Mouse (Mus musculus) stomach, embryonic 15.5 days (tissue): ENCODE measurements around the gene Tbcd. TPM values are rescaled to one million over a fixed set of nuclear protein-coding genes. Genes with fewer than 3 reads are reported as not detected.
A peak's percentile ranks its signal among the peaks of the same experiment; 100 is the strongest.

Experiments
- ATAC-seq: fragments of 200-750 bp; cut with Nextera tagmentation; 2 replicates; pipeline ENCODE4 v1.8.0; 2017; ENCODE audit warnings: low read depth, moderate number of reproducible peaks, moderate TSS enrichment; ENCODE audit not compliant: insufficient read depth, low FRiP score
- H3K27ac ChIP-seq: fragments of 300-500 bp; sonication (generic); 2 replicates; pipeline ENCODE4 v1.5.1; 2015; ENCODE audit warnings: mild to moderate bottlenecking, inconsistent platforms
- H3K27me3 ChIP-seq: fragments of 300-500 bp; sonication (generic); replicated peaks from 2 replicates; pipeline ENCODE4 v1.6.1; 2015; ENCODE audit warnings: inconsistent platforms
- H3K36me3 ChIP-seq: fragments of 300-500 bp; sonication (generic); 2 replicates; pipeline ENCODE4 v1.6.1; 2015; ENCODE audit warnings: inconsistent platforms
- H3K4me1 ChIP-seq: fragments of 300-500 bp; sonication (generic); 2 replicates; pipeline ENCODE4 v1.6.1; 2015; ENCODE audit warnings: inconsistent platforms
- H3K4me2 ChIP-seq: fragments of 300-500 bp; sonication (generic); 2 replicates; pipeline ENCODE4 v1.6.1; 2015; ENCODE audit warnings: mild to moderate bottlenecking, inconsistent platforms
- H3K4me3 ChIP-seq: fragments of 300-500 bp; sonication (generic); replicated peaks from 2 replicates; pipeline ENCODE4 v1.5.1; 2015; ENCODE audit warnings: inconsistent platforms
- H3K9ac ChIP-seq: fragments of 300-500 bp; sonication (generic); 2 replicates; pipeline ENCODE4 v1.6.1; 2015; ENCODE audit warnings: inconsistent platforms
- H3K9me3 ChIP-seq: fragments of 300-500 bp; sonication (generic); 2 replicates; pipeline ENCODE4 v1.6.1; 2016; ENCODE audit warnings: inconsistent platforms
- WGBS: fragments of 180-500 bp; shearing (Covaris S2); methylation state at CpG from one replicate; pipeline ENCODE4 v1.1.7; 2015; 5-methylcytosine and 5-hydroxymethylcytosine counted together
- polyA plus RNA-seq: library from polyadenylated mRNA; unstranded; fragments of >200 nt; fragmentation: Nextera tagmentation; extraction: Ambion mirVana; gene quantifications from 2 replicates; pipeline ENCODE4 v1.2.1, GENCODE M21; 2015

Gene Tbcd
- polyA plus RNA-seq, 1 experiment from 2014 or later: 34.6 TPM

- 67% methylated on average over 1 of the region's 1 CpGs for WGBS
Observed at GRCm38 (mm10) chr11:121556727-121557126, 105.0 kb downstream of the Tbcd start.

GRCm38 (mm10) chr11:121557946-121558345, 106.2 kb downstream of the Tbcd start:
- 98% methylated on average over 1 of the region's 1 CpGs for WGBS

More at GRCm38 (mm10) chr11:121556727-121557126, 105.0 kb downstream of the Tbcd start:
- H3K36me3 ChIP-seq: no peaks in the 10 kb centered on the region
- no peak overlapping the region for H3K9ac ChIP-seq
- no peaks in the 10 kb centered on the region for H3K9me3 ChIP-seq
- peak overlapping the region; percentile 21; the same call in 1 of the 2 replicates for H3K27ac ChIP-seq
- no peak overlapping the region for H3K4me2 ChIP-seq
- peak; percentile 51; the same call in 1 of the 2 replicates for ATAC-seq
- no peaks in the 10 kb centered on the region for H3K4me1 ChIP-seq
- H3K27me3 ChIP-seq: no peaks in the 10 kb centered on the region
- no peak overlapping the region for H3K4me3 ChIP-seq

GRCm38 (mm10) chr11:121558522-121558921, 106.8 kb downstream of the Tbcd start:
- no peaks in the 10 kb centered on the region for H3K36me3 ChIP-seq
- H3K4me2 ChIP-seq: no peak overlapping the region
- H3K27ac ChIP-seq: no peak overlapping the region
- no peaks in the 10 kb centered on the region for H3K4me1 ChIP-seq
- no peaks in the 10 kb centered on the region for H3K27me3 ChIP-seq
- no peak overlapping the region for H3K9ac ChIP-seq
- ATAC-seq: no peak
- WGBS: 71% methylated on average over 3 of the region's 3 CpGs
- H3K9me3 ChIP-seq: no peaks in the 10 kb centered on the region
- H3K4me3 ChIP-seq: no peak overlapping the region

More at GRCm38 (mm10) chr11:121557946-121558345, 106.2 kb downstream of the Tbcd start:
- Histone ChIP-seq H3K36me3 (no peaks in the 10 kb centered on the region), H3K27me3 (no peaks in the 10 kb centered on the region), H3K27ac (no peak overlapping the region), H3K9me3 (no peaks in the 10 kb centered on the region), H3K4me1 (no peaks in the 10 kb centered on the region), H3K4me3 (no peak overlapping the region), H3K4me2 (no peak overlapping the region), H3K9ac (no peak overlapping the region)
- ATAC-seq: no peak

- WGBS: 78% methylated on average over 4 of the region's 4 CpGs
- Histone ChIP-seq H3K36me3 (no peaks in the 10 kb centered on the region), H3K4me3 (no peak overlapping the region), H3K27ac (no peak overlapping the region), H3K4me2 (no peak overlapping the region), H3K4me1 (no peaks in the 10 kb centered on the region), H3K9ac (no peak overlapping the region), H3K27me3 (no peaks in the 10 kb centered on the region), H3K9me3 (no peaks in the 10 kb centered on the region)
- no peak for ATAC-seq
Observed at GRCm38 (mm10) chr11:121559527-121560293, 108.0 kb downstream of the Tbcd start.

- Histone ChIP-seq H3K27ac (no peak overlapping the region), H3K27me3 (no peaks in the 10 kb centered on the region), H3K4me1 (no peaks in the 10 kb centered on the region), H3K36me3 (no peaks in the 10 kb centered on the region), H3K9me3 (no peaks in the 10 kb centered on the region), H3K4me2 (no peak overlapping the region), H3K9ac (no peak overlapping the region), H3K4me3 (no peak overlapping the region)
- WGBS: 71% methylated on average over 7 of the region's 7 CpGs
- no peak for ATAC-seq
Observed at GRCm38 (mm10) chr11:121560294-121560663, 108.5 kb downstream of the Tbcd start.

GRCm38 (mm10) chr11:121563312-121563711, 111.6 kb downstream of the Tbcd start:
- no peak overlapping the region for H3K9ac ChIP-seq
- no peaks in the 10 kb centered on the region for H3K27me3 ChIP-seq
- no peak for ATAC-seq
- no peak overlapping the region for H3K4me2 ChIP-seq
- H3K4me3 ChIP-seq: no peak overlapping the region
- H3K4me1 ChIP-seq: no peaks in the 10 kb centered on the region
- 90% methylated on average over 5 of the region's 5 CpGs for WGBS
- no peaks in the 10 kb centered on the region for H3K36me3 ChIP-seq
- H3K27ac ChIP-seq: no peak overlapping the region
- no peaks in the 10 kb centered on the region for H3K9me3 ChIP-seq

- no peaks in the 10 kb centered on the region for H3K9me3 ChIP-seq
- H3K27ac ChIP-seq: no peak overlapping the region
- 93% methylated on average over 4 of the region's 4 CpGs for WGBS
- no peak overlapping the region for H3K4me3 ChIP-seq
- H3K27me3 ChIP-seq: no peaks in the 10 kb centered on the region
- H3K4me1 ChIP-seq: no peaks in the 10 kb centered on the region
- H3K36me3 ChIP-seq: no peaks in the 10 kb centered on the region
- no peak overlapping the region for H3K9ac ChIP-seq
- H3K4me2 ChIP-seq: no peak overlapping the region
- ATAC-seq: no peak
Observed at GRCm38 (mm10) chr11:121564265-121564664, 112.5 kb downstream of the Tbcd start.

GRCm38 (mm10) chr11:121581856-121582255, 130.1 kb downstream of the Tbcd start:
- no peak for ATAC-seq
- no peaks in the 10 kb centered on the region for H3K9me3 ChIP-seq

GRCm38 (mm10) chr11:121597254-121597653, 145.5 kb downstream of the Tbcd start:
- no peaks in the 10 kb centered on the region for H3K9me3 ChIP-seq
- H3K4me2 ChIP-seq: no peak overlapping the region
- H3K27me3 ChIP-seq: no peaks in the 10 kb centered on the region
- ATAC-seq: no peak
- no peak overlapping the region for H3K4me3 ChIP-seq
- H3K4me1 ChIP-seq: no peaks in the 10 kb centered on the region
- 87% methylated on average over 6 of the region's 6 CpGs for WGBS
- H3K27ac ChIP-seq: no peak overlapping the region
- no peak overlapping the region for H3K9ac ChIP-seq
- no peaks in the 10 kb centered on the region for H3K36me3 ChIP-seq

More at GRCm38 (mm10) chr11:121581856-121582255, 130.1 kb downstream of the Tbcd start:
- Histone ChIP-seq H3K9ac (no peak overlapping the region), H3K36me3 (no peaks in the 10 kb centered on the region), H3K27ac (no peak overlapping the region), H3K27me3 (no peaks in the 10 kb centered on the region), H3K4me2 (no peak overlapping the region), H3K4me1 (no peaks in the 10 kb centered on the region), H3K4me3 (no peak overlapping the region)

GRCm38 (mm10) chr11:121601422-121601821, 149.7 kb downstream of the Tbcd start:
- Histone ChIP-seq H3K4me3 (no peak overlapping the region), H3K36me3 (0 out of 2 replicates have a peak, but pooled peaks cover 12% of the 10 kb centered on the region), H3K4me1 (no peaks in the 10 kb centered on the region), H3K9ac (no peak overlapping the region), H3K9me3 (no peaks in the 10 kb centered on the region), H3K27me3 (no peaks in the 10 kb centered on the region), H3K27ac (peak overlapping the region; percentile 65), H3K4me2 (no peak overlapping the region)
- WGBS: 53% methylated on average over 3 of the region's 3 CpGs
- no peak for ATAC-seq

GRCm38 (mm10) chr11:121605604-121606003, 153.9 kb downstream of the Tbcd start:
- ATAC-seq: no peak

GRCm38 (mm10) chr11:121610976-121611375, 159.2 kb downstream of the Tbcd start:
- no peaks in the 10 kb centered on the region for H3K4me1 ChIP-seq
- no peaks in the 10 kb centered on the region for H3K27me3 ChIP-seq
- no peaks in the 10 kb centered on the region for H3K9me3 ChIP-seq
- no peak overlapping the region for H3K4me2 ChIP-seq
- no peak overlapping the region; the same call in 1 of the 2 replicates for H3K27ac ChIP-seq
- peaks cover 13% of the 10 kb centered on the region; the same call in 1 of the 2 replicates for H3K36me3 ChIP-seq
- H3K4me3 ChIP-seq: no peak overlapping the region
- no peak overlapping the region for H3K9ac ChIP-seq
- ATAC-seq: no peak

More at GRCm38 (mm10) chr11:121605604-121606003, 153.9 kb downstream of the Tbcd start:
- WGBS: 88% methylated on average over 6 of the region's 6 CpGs
- Histone ChIP-seq H3K4me3 (no peak overlapping the region), H3K36me3 (0 out of 2 replicates have a peak, but pooled peaks cover 12% of the 10 kb centered on the region), H3K4me1 (no peaks in the 10 kb centered on the region), H3K4me2 (no peak overlapping the region), H3K9ac (no peak overlapping the region), H3K27ac (no peak overlapping the region), H3K9me3 (no peaks in the 10 kb centered on the region), H3K27me3 (no peaks in the 10 kb centered on the region)
